Mouse (Mus musculus) layer of hippocampus, adult 9-11 months (tissue): ENCODE results near the gene March11.
A peak's percentile ranks its signal among the peaks of the same experiment; 100 is the strongest.

ENCODE experiments used
- DNase-seq: peaks from one replicate; pipeline ENCODE4 v3.0.0; 2022

Gene March11

GRCm38 (mm10) chr15:26374946-26375345, 66.1 kb downstream of the March11 start:
- DNase-seq: no peak

- DNase-seq: no peak
These were observed 68.5 kb downstream of the March11 start for GRCm38 (mm10) chr15:26377355-26377754.

DNA sequence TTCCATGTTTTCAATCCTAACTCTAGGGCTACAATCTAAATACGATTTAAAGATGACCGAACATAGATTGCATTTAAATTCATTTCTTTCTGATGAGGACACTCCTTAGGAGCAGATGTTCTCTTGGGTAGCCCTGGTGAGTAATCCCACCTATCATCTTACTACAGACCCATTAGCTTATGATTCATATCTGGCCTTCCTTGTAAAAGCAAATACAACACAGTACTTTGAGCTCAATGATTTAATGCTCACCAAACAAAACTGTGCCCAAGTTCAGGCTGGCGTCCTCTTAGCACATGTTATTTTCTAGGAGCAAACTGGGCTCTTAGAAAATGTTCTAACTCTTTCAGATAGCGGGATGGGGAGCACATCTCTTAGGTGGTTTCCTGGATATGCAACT, 70.0 kb downstream of the March11 start:
- DNase-seq: no peak

- no peak for DNase-seq
These were observed 71.0 kb downstream of the March11 start for GRCm38 (mm10) chr15:26379831-26380230.

DNA sequence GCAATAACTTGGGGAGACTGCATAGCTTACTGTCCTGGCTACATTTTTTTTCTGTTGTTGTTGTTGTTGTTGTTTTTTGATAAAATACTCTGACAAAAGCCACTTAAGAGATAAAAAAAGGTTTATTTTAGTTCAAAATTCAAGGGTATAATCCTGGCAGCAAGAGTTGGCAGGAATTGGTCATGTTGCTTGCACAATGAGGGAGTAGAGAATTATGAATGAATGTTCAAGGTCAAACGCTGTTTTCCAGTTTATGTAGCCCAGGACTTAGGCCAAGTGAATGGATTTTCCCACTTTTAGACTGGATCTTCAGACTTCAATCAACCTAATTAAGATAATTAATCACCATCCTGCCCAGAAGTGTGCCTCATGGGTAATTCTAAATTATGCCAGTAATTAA, 72.0 kb downstream of the March11 start:
- no peak for DNase-seq

GRCm38 (mm10) chr15:26390001-26390400, 81.2 kb downstream of the March11 start:
- DNase-seq: no peak

DNA sequence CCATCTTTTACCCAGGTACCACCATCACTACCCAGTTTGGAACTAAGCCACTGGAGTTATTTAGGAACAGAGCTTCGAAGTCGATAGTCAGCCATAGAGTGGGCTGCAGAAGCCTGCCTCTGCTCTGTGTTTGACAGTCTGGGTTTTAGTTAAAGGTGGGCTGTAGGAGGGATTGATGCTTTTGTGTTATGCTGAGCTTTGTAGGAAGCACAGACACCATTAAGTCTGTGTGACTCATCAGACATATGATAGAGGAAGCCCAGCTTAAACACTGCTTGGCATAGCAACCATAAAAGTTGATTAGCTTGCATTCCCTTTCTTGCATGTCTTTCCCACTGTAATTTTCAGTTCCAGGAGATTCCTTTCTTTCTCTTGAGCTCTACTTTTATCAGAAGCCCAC, 87.7 kb downstream of the March11 start:
- DNase-seq: no peak

DNA sequence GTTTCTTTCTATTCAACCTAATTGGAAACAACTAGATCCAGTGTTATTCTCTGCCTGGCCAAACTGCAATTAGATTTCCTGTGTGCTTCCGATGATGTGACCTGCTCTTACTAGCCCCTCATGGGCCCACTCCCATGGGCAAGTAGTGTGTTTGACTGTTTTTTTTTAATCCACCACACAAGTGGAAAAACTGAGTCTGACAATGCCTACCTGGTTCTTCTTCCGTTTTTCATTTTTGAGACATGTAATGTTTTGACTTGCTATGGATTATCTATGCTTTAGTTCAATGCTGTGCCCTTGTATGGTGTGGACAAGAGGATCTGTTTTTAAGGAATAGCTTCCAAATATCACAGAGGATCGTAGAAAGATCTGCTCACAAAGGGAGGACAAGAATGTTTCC, 116.4 kb downstream of the March11 start:
- DNase-seq: no peak

GRCm38 (mm10) chr15:26426231-26426630, 117.4 kb downstream of the March11 start:
- DNase-seq: no peak

DNA sequence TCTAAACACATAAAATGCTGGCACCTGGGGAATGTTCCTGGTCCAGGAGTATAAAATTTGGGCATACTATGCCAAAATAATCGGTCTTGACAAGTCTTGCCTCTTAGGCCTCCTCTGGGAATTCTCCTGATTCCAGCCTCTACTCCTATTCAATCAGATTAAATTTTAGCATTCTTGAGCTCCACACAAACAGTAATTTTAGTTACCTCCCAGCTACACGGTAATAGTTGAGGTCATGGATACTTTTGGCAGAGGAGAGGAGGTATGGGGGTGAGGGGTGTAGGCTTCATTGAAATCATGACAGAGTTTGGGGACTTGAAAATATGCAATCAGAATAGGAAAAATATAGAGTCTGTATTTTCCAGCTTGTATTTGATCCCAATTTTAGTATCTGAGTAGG, 121.7 kb downstream of the March11 start:
- DNase-seq: no peak

GRCm38 (mm10) chr15:26432676-26433075, 123.8 kb downstream of the March11 start:
- peak; percentile 64 for DNase-seq

GRCm38 (mm10) chr15:26435725-26436124, 126.9 kb downstream of the March11 start:
- DNase-seq: no peak

DNA sequence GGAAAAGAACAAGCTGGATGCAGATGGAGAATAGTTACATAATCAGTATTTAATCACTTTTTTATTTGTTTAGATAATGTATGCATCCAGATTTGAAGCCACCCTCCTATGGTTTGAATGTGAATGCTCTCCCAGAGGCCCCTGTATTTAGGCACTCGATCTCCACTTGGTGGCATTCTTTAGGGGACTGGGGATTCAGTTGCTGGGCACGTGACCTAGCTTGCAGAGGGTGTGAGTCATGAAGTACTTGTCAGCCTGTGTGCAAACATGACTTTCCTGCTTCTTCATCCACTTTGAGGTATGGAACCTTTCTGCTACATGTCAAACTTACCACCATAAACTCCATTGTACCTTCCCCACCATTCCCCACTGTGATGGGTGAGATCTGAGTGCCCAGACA, 128.3 kb downstream of the March11 start:
- no peak for DNase-seq
